Mouse (Mus musculus): Measurements from ENCODE around the gene Rasd2. TPM values are rescaled to one million over a fixed set of nuclear protein-coding genes. Genes with fewer than 3 reads are reported as not detected.
A peak's percentile ranks its signal among the peaks of the same experiment; 100 is the strongest.

Rasd2 gene
- polyA plus RNA-seq, 1 experiment from 2014 or later, result 0.33 TPM

- Histone ChIP-seq H3K9ac (ENCODE audit: low read length) (0 out of 2 replicates have a peak overlapping the region, but pooled peaks have one; percentile 14), H3K4me1 (ENCODE audit: control insufficient read depth, insufficient read depth, low read length) (peaks cover 8% of the 10 kb centered on the region), H3K4me2 (ENCODE audit: low read depth) (peak overlapping the region; percentile 76), H3K36me3 (ENCODE audit: control insufficient read depth, insufficient read depth, low read length) (no peaks in the 10 kb centered on the region), H3K4me3 (ENCODE audit: low read depth, low read length) (peak overlapping the region; percentile 48), H3K27ac (ENCODE audit: low read depth, low read length) (no peak overlapping the region), H3K9me3 (ENCODE audit: control insufficient read depth, low read length) (no peaks in the 10 kb centered on the region), H3K27me3 (ENCODE audit: control insufficient read depth, insufficient read depth, low read length) (peaks cover 45% of the 10 kb centered on the region)
- under 1% methylated on average over 31 of the region's 36 CpGs for WGBS
- DNase-seq (ENCODE audit: low spot score), result no peak
- ATAC-seq (ENCODE audit: insufficient read depth, low FRiP score, low TSS enrichment), result peak; percentile 61
These were observed 465 bp upstream of the Rasd2 start for GRCm38 (mm10) chr8:75213307-75213651.

GRCm38 (mm10) chr8:75215046-75215445, 1.3 kb downstream of the Rasd2 start:
- H3K27me3 ChIP-seq (ENCODE audit: control insufficient read depth, insufficient read depth, low read length), result peaks cover 45% of the 10 kb centered on the region
- peaks cover 8% of the 10 kb centered on the region for H3K4me1 ChIP-seq (ENCODE audit: control insufficient read depth, insufficient read depth, low read length)
- ATAC-seq (ENCODE audit: insufficient read depth, low FRiP score, low TSS enrichment), result no peak
- no peak for DNase-seq (ENCODE audit: low spot score)
- no peaks in the 10 kb centered on the region for H3K36me3 ChIP-seq (ENCODE audit: control insufficient read depth, insufficient read depth, low read length)
- H3K9me3 ChIP-seq (ENCODE audit: control insufficient read depth, low read length), result no peaks in the 10 kb centered on the region
- H3K4me3 ChIP-seq (ENCODE audit: low read depth, low read length), result no peak overlapping the region
- WGBS, result 72% methylated on average over 1 of the region's 1 CpGs
- H3K27ac ChIP-seq (ENCODE audit: low read depth, low read length), result no peak overlapping the region
- no peak overlapping the region for H3K4me2 ChIP-seq (ENCODE audit: low read depth)
- H3K9ac ChIP-seq (ENCODE audit: low read length), result no peak overlapping the region

GRCm38 (mm10) chr8:75215931-75216330, 2.2 kb downstream of the Rasd2 start:
- H3K27me3 ChIP-seq (ENCODE audit: control insufficient read depth, insufficient read depth, low read length), result peaks cover 45% of the 10 kb centered on the region
- H3K4me2 ChIP-seq (ENCODE audit: low read depth), result no peak overlapping the region
- H3K9ac ChIP-seq (ENCODE audit: low read length), result no peak overlapping the region
- no peak overlapping the region for H3K4me3 ChIP-seq (ENCODE audit: low read depth, low read length)
- no peaks in the 10 kb centered on the region for H3K36me3 ChIP-seq (ENCODE audit: control insufficient read depth, insufficient read depth, low read length)
- no peaks in the 10 kb centered on the region for H3K9me3 ChIP-seq (ENCODE audit: control insufficient read depth, low read length)
- ATAC-seq (ENCODE audit: insufficient read depth, low FRiP score, low TSS enrichment) (no peak), DNase-seq (ENCODE audit: low spot score) (no peak)
- 30% methylated on average over 5 of the region's 5 CpGs for WGBS
- H3K27ac ChIP-seq (ENCODE audit: low read depth, low read length), result no peak overlapping the region
- H3K4me1 ChIP-seq (ENCODE audit: control insufficient read depth, insufficient read depth, low read length), result peaks cover 8% of the 10 kb centered on the region

GRCm38 (mm10) chr8:75216886-75217285, 3.1 kb downstream of the Rasd2 start:
- Histone ChIP-seq H3K9me3 (ENCODE audit: control insufficient read depth, low read length) (no peaks in the 10 kb centered on the region), H3K36me3 (ENCODE audit: control insufficient read depth, insufficient read depth, low read length) (no peaks in the 10 kb centered on the region), H3K9ac (ENCODE audit: low read length) (no peak overlapping the region), H3K4me2 (ENCODE audit: low read depth) (no peak overlapping the region), H3K27ac (ENCODE audit: low read depth, low read length) (no peak overlapping the region), H3K27me3 (ENCODE audit: control insufficient read depth, insufficient read depth, low read length) (peaks cover 40% of the 10 kb centered on the region), H3K4me3 (ENCODE audit: low read depth, low read length) (no peak overlapping the region), H3K4me1 (ENCODE audit: control insufficient read depth, insufficient read depth, low read length) (peaks cover 8% of the 10 kb centered on the region)
- WGBS, result 92% methylated on average over 8 of the region's 8 CpGs
- DNase-seq (ENCODE audit: low spot score) (no peak), ATAC-seq (ENCODE audit: insufficient read depth, low FRiP score, low TSS enrichment) (no peak)

- no peak overlapping the region for H3K4me3 ChIP-seq (ENCODE audit: low read depth, low read length)
- ATAC-seq (ENCODE audit: insufficient read depth, low FRiP score, low TSS enrichment) (no peak), DNase-seq (ENCODE audit: low spot score) (peak; percentile 62)
- H3K9me3 ChIP-seq (ENCODE audit: control insufficient read depth, low read length), result no peaks in the 10 kb centered on the region
- WGBS, result 8% methylated on average over 4 of the region's 4 CpGs
- H3K9ac ChIP-seq (ENCODE audit: low read length), result no peak overlapping the region
- H3K27ac ChIP-seq (ENCODE audit: low read depth, low read length), result no peak overlapping the region
- peaks cover 29% of the 10 kb centered on the region for H3K27me3 ChIP-seq (ENCODE audit: control insufficient read depth, insufficient read depth, low read length)
- H3K4me1 ChIP-seq (ENCODE audit: control insufficient read depth, insufficient read depth, low read length), result peaks cover 4% of the 10 kb centered on the region
- H3K36me3 ChIP-seq (ENCODE audit: control insufficient read depth, insufficient read depth, low read length), result no peaks in the 10 kb centered on the region
- no peak overlapping the region for H3K4me2 ChIP-seq (ENCODE audit: low read depth)
These were observed 4.2 kb downstream of the Rasd2 start for GRCm38 (mm10) chr8:75217969-75218368.

GRCm38 (mm10) chr8:75219877-75220738, 6.4 kb downstream of the Rasd2 start:
- H3K27ac ChIP-seq (ENCODE audit: low read depth, low read length), result no peak overlapping the region
- peaks cover 10% of the 10 kb centered on the region for H3K27me3 ChIP-seq (ENCODE audit: control insufficient read depth, insufficient read depth, low read length)
- no peak overlapping the region for H3K4me3 ChIP-seq (ENCODE audit: low read depth, low read length)
- ATAC-seq (ENCODE audit: insufficient read depth, low FRiP score, low TSS enrichment) (no peak), DNase-seq (ENCODE audit: low spot score) (no peak)
- H3K9me3 ChIP-seq (ENCODE audit: control insufficient read depth, low read length), result no peaks in the 10 kb centered on the region
- H3K4me2 ChIP-seq (ENCODE audit: low read depth), result no peak overlapping the region
- WGBS, result 74% methylated on average over 5 of the region's 5 CpGs
- H3K36me3 ChIP-seq (ENCODE audit: control insufficient read depth, insufficient read depth, low read length), result no peaks in the 10 kb centered on the region
- no peaks in the 10 kb centered on the region for H3K4me1 ChIP-seq (ENCODE audit: control insufficient read depth, insufficient read depth, low read length)
- no peak overlapping the region for H3K9ac ChIP-seq (ENCODE audit: low read length)

GRCm38 (mm10) chr8:75222665-75223064, 8.9 kb downstream of the Rasd2 start:
- no peaks in the 10 kb centered on the region for H3K9me3 ChIP-seq (ENCODE audit: control insufficient read depth, low read length)
- no peak for DNase-seq (ENCODE audit: low spot score)
- no peak overlapping the region for H3K4me3 ChIP-seq (ENCODE audit: low read depth, low read length)
- H3K27ac ChIP-seq (ENCODE audit: low read depth, low read length), result no peak overlapping the region
- no peaks in the 10 kb centered on the region for H3K27me3 ChIP-seq (ENCODE audit: control insufficient read depth, insufficient read depth, low read length)
- WGBS, result 84% methylated on average over 5 of the region's 5 CpGs
- no peak overlapping the region for H3K4me2 ChIP-seq (ENCODE audit: low read depth)
- no peaks in the 10 kb centered on the region for H3K36me3 ChIP-seq (ENCODE audit: control insufficient read depth, insufficient read depth, low read length)
- ATAC-seq (ENCODE audit: insufficient read depth, low FRiP score, low TSS enrichment), result no peak
- H3K4me1 ChIP-seq (ENCODE audit: control insufficient read depth, insufficient read depth, low read length), result no peaks in the 10 kb centered on the region
- H3K9ac ChIP-seq (ENCODE audit: low read length), result no peak overlapping the region

GRCm38 (mm10) chr8:75226773-75227172, 13.0 kb downstream of the Rasd2 start:
- H3K9ac ChIP-seq (ENCODE audit: low read length), result no peak overlapping the region
- H3K27me3 ChIP-seq (ENCODE audit: control insufficient read depth, insufficient read depth, low read length), result no peaks in the 10 kb centered on the region
- no peak for DNase-seq (ENCODE audit: low spot score)
- H3K27ac ChIP-seq (ENCODE audit: low read depth, low read length), result no peak overlapping the region
- H3K4me3 ChIP-seq (ENCODE audit: low read depth, low read length), result no peak overlapping the region
- no peaks in the 10 kb centered on the region for H3K4me1 ChIP-seq (ENCODE audit: control insufficient read depth, insufficient read depth, low read length)
- no peak overlapping the region for H3K4me2 ChIP-seq (ENCODE audit: low read depth)
- H3K36me3 ChIP-seq (ENCODE audit: control insufficient read depth, insufficient read depth, low read length), result no peaks in the 10 kb centered on the region
- no peak for ATAC-seq (ENCODE audit: insufficient read depth, low FRiP score, low TSS enrichment)
- H3K9me3 ChIP-seq (ENCODE audit: control insufficient read depth, low read length), result no peaks in the 10 kb centered on the region
- WGBS, result 87% methylated on average over 2 of the region's 2 CpGs

GRCm38 (mm10) chr8:75233915-75234554, 20.3 kb downstream of the Rasd2 start:
- H3K27me3 ChIP-seq (ENCODE audit: control insufficient read depth, insufficient read depth, low read length), result no peaks in the 10 kb centered on the region
- DNase-seq (ENCODE audit: low spot score), result no peak
- no peak overlapping the region for H3K9ac ChIP-seq (ENCODE audit: low read length)
- no peaks in the 10 kb centered on the region for H3K9me3 ChIP-seq (ENCODE audit: control insufficient read depth, low read length)
- H3K27ac ChIP-seq (ENCODE audit: low read depth, low read length), result no peak overlapping the region
- H3K4me1 ChIP-seq (ENCODE audit: control insufficient read depth, insufficient read depth, low read length), result no peaks in the 10 kb centered on the region
- H3K36me3 ChIP-seq (ENCODE audit: control insufficient read depth, insufficient read depth, low read length), result no peaks in the 10 kb centered on the region
- no peak overlapping the region for H3K4me2 ChIP-seq (ENCODE audit: low read depth)
- WGBS, result 61% methylated on average over 4 of the region's 4 CpGs
- H3K4me3 ChIP-seq (ENCODE audit: low read depth, low read length), result no peak overlapping the region
- no peak for ATAC-seq (ENCODE audit: insufficient read depth, low FRiP score, low TSS enrichment)

All from neural tube, embryonic 11.5 days (tissue).